Mouse (Mus musculus) lung, postnatal 4 days (tissue): ENCODE results near the gene Slc26a11.
"Not testable (repeated sequence)": the region's sequence is repeated elsewhere in the genome, so short reads cannot be mapped to it uniquely, and the experiment has no call there.

ENCODE experiments used
- DNase-seq, 2 experiments: peaks; one replicate each; pipeline ENCODE4 v3.0.0; 2021

Gene Slc26a11

GRCm38 (mm10) chr11:119362769-119363533 lies 7.6 kb downstream of the Slc26a11 start:
- no peak for DNase-seq

DNA sequence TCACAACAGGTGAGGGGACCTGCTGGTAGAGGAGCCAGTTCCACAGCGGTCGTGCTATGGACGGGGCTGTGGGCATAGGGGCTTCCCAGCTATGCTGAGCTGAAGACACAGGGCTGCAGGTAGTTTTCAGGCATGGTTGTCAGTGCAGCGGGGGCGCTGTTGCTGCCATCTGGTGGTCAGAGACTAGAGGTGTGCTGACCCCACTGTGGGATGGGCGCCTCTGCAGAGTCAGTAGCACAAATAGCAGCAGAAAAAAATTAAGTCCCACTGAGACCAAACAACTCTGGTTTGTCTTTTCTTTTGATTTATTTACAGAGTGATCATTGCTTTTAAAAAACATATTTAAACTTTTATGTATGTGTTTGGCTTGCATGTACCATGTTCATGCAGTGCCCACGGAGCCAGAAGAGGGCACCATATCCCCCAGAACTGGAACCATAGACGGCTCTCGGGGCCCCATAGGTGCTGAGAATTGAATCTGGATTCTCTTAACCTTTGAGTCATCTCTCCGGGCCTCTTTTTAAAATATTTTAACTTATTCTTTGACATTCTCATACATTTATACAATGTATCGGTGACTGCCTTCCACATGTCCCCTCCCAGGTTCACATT lies 8.3 kb downstream of the Slc26a11 start:
- peak; percentile 73 to 80 for DNase-seq

DNA sequence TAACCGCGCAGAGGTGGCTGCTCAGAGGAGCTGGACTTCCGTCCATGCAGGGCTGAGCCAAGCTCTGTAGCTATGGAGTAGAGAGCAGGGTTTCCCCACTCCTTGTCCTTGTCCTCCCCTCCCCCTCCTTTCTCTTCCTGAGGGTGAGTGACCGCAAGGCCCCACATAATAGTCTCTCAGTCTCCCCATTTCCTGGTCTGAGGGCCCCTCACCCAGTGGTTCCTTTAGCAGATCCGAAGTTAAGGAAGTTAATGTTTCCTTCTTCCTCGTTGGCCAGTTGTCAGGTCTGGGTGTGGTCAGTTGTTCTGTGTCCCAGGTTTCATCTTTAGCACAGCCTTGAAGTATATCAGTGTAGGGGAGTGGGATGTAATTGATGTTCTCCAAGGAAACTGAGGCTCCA lies 20.1 kb downstream of the Slc26a11 start:
- DNase-seq: no peak

DNA sequence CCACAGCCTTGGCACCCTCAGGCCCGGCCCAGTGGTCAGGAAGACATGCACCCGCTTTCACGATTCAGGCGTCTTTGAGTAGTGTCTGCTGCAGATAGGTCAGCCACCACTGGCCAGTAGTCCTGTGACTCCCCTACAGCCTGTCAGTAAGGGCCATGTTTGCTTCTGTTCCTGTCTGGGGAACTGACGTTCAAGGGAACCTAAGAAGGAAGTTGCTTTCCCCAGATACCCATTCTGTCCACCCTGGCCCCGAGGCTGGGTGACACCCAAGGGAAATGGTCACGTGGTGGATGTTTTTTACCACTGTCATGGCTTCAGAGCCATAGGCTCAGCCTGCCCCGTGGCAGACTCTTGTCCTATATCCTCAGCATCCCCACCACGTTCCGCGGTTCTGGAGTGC lies 22.0 kb downstream of the Slc26a11 start:
- no peak for DNase-seq

- DNase-seq: no peak
Observed at GRCm38 (mm10) chr11:119378551-119378950, 23.2 kb downstream of the Slc26a11 start.

- DNase-seq: no peak
Observed at GRCm38 (mm10) chr11:119381631-119382337, 26.4 kb downstream of the Slc26a11 start.

GRCm38 (mm10) chr11:119382338-119382850 lies 27.0 kb downstream of the Slc26a11 start:
- no peak for DNase-seq

- no peak for DNase-seq
Observed at GRCm38 (mm10) chr11:119384904-119385303, 29.5 kb downstream of the Slc26a11 start.

- DNase-seq: no peak
Observed at GRCm38 (mm10) chr11:119386306-119386705, 30.9 kb downstream of the Slc26a11 start.

- DNase-seq: not testable (repeated sequence)
Observed at GRCm38 (mm10) chr11:119387273-119387672, 31.9 kb downstream of the Slc26a11 start.

DNA sequence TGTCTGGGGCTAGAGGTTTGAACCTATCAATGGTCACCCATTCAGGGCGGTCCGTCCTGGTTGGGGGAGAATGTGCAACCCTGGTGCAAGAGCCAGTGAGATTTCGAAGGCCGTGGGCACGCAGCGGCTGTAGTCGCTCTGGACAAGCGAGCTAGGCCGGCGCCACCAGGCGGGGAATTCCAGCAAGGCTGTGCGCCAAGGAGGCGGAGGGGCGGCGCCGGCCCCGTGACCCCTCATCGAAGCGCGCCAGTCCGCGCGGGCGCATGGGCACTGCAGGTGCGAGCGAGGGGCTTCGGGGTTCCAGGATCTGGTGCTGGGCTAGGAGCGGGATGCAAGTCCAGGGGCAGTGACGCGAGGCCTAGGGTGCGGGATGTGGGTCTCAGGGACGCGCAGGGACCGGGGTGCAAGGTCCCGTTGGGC lies 34.5 kb downstream of the Slc26a11 start:
- DNase-seq: peak; percentile 85 to 91

- peak; percentile 82 to 86 for DNase-seq
Observed at GRCm38 (mm10) chr11:119390271-119391231, 35.2 kb downstream of the Slc26a11 start.

DNA sequence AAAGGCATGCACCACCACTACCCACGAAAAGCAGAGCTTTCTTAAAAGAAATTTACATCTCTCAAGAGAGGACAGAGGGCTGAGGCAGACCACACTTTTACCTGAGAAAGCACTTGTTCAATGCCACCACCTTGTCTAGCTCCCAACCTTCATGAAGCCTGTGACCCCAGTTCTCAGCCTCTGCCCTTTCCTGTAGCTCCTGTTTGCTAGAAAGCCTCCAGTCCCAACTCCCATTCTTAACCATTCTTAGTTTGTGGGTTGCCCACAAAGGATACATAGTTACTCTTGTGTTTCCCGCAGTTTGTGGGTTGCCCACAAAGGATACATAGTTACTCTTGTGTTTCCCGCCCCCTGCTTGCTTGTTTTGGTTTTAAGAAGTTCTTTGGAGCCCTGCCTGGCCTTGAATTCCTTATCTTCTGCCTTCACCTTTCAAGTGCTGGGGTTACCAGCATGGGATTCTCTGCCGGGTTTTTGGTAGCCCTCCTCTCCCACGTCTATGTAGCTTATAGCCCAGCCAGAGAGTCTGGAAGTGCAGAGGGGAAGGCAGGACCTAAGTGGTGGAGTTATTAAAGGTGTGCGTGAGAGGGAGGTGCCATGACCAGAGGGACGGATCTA lies 36.1 kb downstream of the Slc26a11 start:
- DNase-seq: no peak

DNA sequence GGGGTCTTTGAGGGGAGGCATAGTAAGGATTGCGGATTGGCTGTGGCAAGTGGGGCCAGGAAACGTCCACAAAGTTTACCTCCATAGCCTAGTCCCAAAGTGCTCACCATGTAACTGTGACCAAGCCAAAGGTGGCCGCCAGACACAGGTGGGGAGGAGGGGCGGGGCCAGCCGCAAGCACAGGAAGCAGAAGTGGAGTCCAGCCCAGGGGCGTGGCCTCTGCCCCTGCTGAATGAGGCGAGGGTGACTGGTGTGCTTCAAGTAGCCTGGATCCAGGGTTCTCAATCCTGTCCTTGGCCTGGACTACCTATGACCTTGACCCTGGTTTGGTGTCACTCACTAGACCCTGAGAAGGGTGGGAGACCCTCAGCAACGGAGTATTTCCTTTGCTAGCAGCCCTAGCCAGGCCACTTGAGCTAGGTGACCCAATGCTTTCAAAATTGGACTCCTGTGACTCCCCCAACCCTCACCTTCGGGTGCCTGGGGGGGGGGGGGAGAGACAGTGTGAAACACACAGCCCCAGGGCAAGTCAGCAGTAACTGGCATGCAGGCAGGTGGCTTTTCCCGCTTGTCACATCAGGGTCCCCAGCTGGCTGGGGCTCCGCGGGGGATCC lies 36.8 kb downstream of the Slc26a11 start:
- DNase-seq: peak; percentile 86 to 89

GRCm38 (mm10) chr11:119392800-119393482 lies 37.6 kb downstream of the Slc26a11 start, which contains the start of gene Rnf213:
Gene Rnf213, plus strand, starts transcription at chr11:119393100.
- peak; percentile 70 to 81 for DNase-seq

- DNase-seq: no peak
Observed at GRCm38 (mm10) chr11:119393483-119393804, 38.1 kb downstream of the Slc26a11 start.

- no peak for DNase-seq
Observed at GRCm38 (mm10) chr11:119394210-119394609, 38.9 kb downstream of the Slc26a11 start.

DNA sequence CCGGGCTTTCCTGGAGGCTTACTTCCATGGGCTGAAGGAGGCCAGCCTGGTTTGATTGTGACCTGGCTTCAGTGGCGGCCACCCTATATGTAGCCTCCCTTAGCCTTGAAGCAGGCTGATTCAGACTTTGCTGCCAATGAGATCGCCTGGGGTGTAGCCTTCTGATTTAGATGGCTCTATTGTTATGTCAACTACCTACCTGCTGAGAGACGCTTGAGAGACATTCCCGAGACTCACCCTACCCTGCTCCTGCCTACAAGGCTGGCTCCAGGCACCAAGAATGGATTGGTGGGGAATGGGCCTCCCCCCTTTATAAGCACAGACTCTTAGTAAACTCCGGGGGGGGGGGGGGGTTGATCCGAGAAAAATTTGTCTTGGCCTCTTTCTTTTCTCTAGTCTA lies 40.0 kb downstream of the Slc26a11 start:
- DNase-seq: no peak

- no peak for DNase-seq
Observed at GRCm38 (mm10) chr11:119395931-119396330, 40.6 kb downstream of the Slc26a11 start.

DNA sequence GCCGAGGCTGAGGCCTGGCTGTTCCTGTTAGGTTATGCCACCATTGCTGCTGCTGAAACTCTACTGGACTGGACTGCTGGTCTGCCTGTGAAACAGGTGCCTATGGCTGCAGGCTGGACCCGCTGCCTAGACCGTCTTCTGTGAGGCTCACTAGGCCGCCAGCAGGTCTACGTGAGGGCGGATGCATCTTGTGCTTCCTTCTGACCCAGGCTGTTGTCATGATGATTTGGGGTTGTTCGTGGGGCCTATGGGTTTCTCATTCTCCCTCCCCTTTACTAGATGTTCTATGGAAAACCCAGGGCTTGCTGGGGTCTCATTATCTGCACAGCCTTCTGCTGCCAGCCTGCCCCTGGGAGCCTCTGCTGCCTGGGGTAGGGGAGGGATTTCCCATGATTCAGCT lies 41.1 kb downstream of the Slc26a11 start:
- DNase-seq: no peak
